Mouse (Mus musculus) cerebellum, adult (tissue): ENCODE results near the gene Slc44a3.

Source experiments
- ATAC-seq: cut with Nextera tagmentation; 2 replicates; pipeline ENCODE4 v1.9.2; 2017; ENCODE audit warnings: mild to moderate bottlenecking, moderate library complexity, mixed read lengths; ENCODE audit not compliant: insufficient number of reproducible peaks, low FRiP score, low TSS enrichment

Slc44a3 gene

DNA sequence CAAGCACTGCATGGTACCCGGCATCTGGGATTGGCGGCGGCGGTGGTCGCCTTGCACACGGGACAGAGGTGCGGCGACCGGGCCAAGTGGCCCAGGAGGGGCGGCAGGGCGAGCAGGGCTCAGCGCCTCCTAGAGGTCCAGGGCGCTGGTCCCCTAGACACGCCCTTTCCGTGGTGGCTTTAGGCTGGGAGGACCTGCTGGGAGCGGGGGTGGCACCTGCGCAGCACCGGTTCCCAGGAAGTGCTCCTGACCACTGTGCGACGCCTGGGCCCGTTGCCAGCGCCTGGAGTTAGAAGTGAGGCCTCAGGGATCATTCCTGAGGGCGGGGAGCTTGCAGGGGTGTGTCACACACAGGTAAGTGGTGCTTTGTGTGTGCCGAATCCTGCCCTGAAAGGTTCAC lies at the start of gene Slc44a3:
TSS of gene Slc44a3 (minus strand) at position 229 of the 400 bp plus-strand sequence.
- no peak for ATAC-seq

DNA sequence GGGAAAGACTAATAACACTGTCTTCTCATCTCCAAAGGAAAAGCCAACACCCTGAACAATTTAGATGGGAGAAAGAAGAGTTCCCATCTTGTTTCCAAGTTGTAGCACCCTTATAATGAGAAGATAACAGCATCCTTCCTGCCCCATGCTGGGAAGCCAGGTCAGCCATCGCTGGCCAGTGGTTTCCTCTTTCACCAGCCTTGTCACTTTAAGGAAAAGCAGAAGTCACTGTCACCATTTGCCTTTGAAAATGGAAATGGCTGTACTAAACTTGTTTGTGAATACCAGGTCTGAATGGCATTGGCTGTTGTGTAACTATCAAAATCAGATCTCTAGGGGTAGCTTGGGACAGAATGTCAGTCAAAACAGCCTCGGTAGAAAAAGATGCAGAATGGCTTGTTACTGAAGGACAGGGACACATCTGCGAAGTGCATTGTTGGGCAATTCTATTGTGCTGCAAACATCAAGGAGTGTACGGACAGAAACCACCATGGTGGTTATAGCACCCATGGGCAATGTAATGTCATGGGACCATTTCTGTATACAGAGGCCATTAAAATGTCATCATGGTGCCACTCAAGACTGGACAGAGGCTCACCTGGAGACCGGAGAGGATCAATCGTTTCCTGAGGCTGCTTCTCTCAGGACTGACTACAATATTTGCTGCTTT lies 47.8 kb upstream of the Slc44a3 start:
- ATAC-seq, result no peak

DNA sequence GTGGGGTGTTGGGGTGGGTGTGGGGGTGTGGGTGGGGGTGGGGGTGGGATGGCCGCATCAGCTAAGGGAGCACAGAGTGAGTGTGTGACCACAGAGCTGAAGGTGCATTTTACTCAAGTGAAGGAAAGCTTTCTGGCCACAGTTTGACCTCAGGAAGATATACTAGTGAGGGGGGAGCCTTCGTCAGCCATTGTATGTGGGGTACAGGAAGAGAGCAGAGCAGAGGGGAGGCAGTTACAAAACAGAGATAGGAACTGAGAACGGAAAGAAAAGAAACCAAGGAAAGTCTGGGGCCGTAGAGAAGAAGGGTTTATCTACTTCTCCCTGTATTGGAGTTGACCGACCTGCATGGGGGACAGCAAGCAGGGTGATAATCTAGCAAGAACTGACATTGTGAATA lies 47.2 kb upstream of the Slc44a3 start:
- no peak for ATAC-seq

DNA sequence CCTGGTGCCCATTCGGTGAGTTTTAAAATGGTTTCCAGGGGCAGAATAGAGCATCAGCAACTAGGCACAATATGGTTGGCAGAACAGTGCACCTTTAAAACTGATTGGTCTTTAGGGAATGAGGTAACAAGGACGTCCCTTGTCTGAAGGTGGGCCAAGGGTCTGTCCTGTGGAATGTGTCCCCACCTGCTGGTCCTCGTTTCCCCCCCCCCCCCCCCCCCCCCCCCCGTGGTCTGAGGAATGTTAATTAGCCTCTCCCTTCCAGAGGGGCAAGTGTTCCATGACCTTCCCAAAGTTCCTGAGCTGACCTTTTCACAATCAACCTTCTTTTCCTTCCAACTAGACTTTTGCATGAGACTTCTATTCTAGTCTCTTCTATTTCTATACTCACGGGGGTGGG lies 46.5 kb upstream of the Slc44a3 start:
- no peak for ATAC-seq

DNA sequence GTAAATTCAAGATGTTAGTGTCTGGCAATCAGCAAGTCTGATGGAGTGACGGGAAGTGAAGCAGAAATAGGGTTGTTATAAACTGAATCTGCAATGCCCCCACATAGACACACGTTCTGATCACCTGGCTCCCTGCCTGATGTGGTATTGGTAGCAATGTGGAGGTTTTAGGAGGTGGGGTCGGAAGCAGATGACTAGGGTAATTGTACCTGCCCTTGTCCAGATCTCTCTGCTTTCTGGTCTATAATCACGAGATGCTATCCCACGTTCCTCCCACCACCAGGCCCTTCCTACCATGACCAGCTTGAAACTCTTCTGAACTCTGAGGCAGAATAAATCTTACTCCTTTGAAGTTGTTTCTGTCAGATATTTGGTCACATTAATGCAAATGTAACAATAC lies 45.4 kb upstream of the Slc44a3 start:
- ATAC-seq, result no peak

DNA sequence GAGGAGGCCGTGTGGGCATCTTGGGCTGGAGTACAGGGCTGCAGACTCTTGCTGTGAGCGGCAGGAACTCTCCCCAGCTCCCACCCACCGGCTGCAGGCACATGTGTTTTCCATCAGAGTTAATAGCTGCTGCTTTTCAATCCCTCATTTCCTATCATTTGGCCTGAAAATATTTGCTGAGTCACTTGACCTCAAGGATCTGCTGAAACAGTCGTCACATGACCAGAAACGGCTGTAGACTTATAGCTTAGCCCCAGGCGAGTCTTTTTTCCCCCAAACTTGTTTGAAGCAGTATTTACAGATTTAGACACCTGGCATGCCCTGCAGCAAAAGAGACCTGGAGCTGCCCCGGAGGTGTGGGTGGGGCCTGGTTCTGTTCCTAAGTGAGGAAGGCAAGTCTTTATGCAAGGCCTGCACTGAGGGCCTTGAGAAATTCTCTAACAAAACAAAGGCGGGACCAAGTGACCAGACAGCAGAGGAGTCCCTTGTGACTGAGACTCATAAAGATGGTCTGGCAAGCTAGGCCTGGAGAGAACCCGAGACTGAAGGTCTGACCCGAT lies 44.9 kb upstream of the Slc44a3 start:
- ATAC-seq, result no peak

DNA sequence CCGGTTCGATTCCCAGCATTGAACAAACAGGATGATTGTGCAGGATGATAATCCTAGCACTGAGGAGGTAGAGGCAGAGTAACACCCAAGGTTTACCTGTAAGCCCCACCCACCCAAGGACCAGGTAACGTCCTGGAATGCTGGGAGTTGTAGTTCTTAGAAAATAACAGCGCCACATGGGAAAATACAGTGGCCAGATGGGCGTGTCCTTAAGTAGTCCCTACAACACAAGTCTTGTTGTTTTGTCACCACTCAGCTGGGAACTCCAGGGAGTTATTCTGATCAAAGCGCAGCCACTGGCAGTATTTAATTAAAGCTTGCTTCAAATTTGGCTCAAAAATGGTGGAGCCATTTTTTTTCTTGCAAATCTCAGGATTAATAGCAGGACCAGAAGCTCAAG lies 44.2 kb upstream of the Slc44a3 start:
- ATAC-seq, result no peak

DNA sequence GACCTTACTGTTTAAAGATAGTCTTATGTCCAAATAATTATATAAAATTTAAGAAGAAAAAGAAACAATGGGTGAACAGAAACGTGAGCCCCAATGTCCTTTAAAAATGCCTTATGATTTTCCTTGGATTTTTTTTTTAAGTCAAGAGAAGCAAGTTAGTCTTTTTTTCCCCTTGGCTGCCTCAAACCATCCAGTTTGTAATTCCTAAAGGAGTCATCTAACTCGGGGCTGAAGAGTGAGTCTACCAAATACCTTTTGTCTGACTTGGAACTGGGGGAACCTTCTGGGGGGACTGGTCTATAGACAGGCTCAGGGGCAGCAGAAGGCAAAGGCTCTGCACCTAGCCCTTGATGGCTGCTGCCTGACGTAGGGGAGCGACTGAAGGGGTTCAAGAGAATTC lies 42.2 kb upstream of the Slc44a3 start:
- ATAC-seq, result no peak

DNA sequence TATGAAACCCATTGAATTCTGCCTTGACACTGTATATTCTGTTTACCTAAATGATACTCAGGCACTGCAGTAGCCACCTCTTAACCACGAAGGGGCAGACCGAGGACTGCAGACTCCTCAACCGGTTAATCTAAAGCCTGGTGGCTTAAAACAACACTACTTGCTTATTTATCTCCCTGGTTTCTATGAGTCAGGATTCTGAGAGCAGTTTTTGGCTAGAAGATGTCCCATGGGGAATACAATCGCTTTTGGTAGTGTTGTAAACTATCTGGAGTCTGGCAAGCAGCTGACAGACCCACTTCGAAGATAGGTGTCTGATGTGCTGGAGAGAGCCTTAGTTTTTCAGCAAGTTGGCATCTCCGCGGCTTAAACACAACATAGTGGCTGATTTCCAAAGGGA lies 41.7 kb upstream of the Slc44a3 start:
- ATAC-seq, result no peak

DNA sequence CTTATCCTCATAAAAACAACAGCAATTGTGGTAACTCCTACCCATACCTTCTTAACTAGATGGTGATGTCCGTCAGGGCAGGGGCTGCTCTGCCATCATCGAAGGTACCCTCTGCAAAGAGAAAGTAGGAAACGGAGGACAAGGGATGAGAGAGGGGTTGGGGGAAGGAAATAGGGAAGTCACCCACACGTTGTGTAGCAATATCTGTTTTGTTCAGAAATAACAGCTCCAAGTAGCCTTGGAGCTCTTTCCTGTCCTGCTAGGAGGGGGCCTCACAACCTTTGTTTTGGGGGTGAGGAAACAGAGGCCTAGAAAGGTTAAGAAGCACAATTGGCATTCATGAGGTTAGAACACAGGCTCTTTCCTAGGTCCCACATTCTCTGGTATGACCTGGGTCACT lies 39.3 kb upstream of the Slc44a3 start:
- ATAC-seq, result no peak

DNA sequence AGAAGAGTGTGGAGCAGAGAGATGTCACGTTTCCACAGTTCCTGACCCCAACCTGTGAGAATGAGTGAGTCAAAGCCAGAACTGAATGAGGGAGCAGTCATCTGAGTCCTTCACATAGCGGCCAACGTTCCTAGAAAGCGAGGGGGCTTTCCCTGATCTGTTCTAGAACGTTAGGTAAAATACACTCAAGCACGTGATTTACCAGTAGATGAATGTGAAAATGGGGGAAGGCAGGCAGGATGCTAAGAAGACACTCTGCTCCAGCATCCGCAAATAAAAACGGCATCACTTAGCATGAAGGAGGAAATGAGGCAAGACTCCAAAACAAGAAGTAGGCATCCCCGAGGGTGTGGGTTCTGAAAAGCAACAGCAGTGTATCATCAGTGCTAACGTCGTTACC lies 38.4 kb upstream of the Slc44a3 start:
- no peak for ATAC-seq

DNA sequence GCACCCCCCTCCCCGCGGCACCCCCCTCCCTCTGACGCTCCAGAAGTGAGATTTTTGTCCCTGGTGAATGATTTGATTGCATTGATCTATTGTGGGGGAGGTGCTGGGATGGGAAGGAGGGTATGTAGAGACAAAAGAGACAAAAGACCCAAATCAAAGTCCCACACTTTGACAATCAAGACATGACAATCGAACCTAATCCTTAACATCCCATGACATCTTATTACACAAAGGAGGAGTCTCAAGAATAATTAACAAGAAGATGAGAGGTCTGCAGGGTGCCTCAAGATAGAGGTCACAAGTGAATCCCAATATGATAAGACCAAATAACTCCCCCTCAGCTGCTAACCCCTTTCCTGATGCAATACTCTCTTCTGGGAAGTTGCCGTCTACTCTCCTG lies 37.6 kb upstream of the Slc44a3 start:
- no peak for ATAC-seq

DNA sequence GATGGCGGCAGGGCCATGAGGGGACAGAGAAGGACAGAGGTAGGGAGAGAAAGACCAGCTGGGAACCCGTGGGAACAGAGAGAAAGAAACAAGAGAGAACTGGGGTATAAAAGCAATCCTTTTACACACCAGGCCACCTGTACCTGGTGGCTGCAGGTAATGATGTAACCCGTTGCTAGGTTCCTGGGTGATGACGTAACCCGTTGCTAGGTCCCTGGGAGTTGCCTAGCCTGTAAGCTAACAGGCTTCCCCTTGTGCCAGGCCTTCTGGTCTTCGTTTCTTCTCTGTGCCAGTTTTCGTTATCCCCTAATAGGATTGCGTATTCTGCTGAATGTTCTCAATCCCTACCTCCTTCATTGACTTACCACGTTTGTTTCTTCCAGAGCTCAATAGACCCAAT lies 36.8 kb upstream of the Slc44a3 start:
- ATAC-seq, result no peak

DNA sequence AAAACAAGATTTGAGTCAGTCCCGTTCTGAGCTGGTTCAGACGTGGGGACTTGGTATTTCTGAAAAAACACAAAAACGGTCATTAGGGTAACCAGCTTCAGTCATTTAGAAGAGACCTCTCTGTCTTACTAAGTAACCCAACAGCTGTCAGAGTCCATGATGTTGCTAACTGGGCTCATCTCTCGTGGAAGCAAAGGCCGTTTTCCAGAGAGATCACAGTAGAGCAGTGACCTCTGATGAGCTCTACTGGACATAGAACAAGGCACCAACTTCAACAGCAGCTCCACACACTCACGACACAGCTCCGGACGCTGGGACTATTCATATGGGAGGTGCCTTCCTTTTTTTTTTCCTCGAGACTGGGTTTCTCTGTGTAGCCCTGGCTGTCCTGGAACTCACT lies 35.7 kb upstream of the Slc44a3 start:
- no peak for ATAC-seq

DNA sequence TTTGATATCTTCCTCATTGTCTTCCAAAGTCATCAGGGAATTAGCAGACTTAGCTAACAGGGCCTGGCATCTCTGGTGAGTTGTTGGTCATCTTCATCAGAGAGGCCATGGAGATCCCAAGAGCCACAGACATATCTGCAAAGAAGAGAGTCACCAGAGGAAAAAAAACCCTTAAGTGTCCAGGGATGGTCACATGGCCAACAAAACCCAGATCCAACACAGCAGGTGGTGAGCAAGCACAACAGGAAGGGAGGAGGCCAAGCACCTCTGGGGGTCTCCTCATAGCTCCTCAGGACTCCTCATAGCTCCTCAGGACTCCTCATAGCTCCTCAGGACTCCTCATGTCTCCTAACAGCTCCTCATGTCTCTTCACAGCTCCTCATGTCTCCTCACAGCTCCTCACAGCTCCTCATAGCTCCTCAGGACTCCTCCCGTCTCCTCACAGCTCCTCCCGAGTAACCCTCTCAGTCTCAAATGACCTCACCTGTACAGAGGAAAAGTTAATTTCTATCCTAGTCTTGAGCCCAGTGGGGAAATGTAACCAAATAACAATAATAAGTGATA lies 35.2 kb upstream of the Slc44a3 start:
- no peak for ATAC-seq

DNA sequence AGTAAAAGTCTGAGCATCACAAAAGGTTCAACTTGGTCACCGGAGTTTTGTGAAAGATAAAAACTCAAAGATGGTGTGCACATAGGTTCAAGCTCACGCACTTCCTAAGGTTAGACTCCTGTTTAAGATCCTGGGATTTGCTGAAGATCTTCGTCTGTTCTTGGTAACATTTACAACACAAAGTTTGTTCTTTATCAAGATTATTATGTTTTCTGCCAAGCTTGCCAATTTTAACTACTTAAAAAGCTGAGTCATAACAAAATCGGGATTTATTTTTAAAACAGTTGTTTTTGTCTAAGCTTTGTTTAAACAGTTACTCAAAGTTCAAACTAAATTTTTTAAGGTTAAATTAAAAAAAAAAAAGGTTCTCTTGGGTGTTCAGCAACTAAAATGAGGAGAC lies 34.7 kb upstream of the Slc44a3 start:
- no peak for ATAC-seq

DNA sequence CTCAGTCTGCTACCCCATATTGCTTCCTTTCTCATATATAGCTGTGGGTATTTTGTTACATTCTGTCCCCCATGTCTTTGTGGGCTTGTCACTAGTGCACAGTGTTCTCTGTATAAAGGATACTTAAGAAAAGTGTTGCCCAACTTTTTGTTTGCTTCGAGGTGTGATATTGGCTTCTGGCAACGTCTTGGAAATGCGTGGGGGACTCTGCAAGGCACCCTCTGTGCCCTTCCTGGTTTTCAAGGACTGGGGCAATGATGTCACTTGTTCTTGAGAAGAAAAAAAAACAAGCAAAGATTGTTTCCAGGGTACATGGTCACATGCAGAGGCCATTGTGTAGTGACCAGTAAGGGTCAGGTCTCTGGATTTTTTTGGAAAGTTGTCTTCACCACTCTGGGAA lies 29.6 kb upstream of the Slc44a3 start:
- no peak for ATAC-seq

DNA sequence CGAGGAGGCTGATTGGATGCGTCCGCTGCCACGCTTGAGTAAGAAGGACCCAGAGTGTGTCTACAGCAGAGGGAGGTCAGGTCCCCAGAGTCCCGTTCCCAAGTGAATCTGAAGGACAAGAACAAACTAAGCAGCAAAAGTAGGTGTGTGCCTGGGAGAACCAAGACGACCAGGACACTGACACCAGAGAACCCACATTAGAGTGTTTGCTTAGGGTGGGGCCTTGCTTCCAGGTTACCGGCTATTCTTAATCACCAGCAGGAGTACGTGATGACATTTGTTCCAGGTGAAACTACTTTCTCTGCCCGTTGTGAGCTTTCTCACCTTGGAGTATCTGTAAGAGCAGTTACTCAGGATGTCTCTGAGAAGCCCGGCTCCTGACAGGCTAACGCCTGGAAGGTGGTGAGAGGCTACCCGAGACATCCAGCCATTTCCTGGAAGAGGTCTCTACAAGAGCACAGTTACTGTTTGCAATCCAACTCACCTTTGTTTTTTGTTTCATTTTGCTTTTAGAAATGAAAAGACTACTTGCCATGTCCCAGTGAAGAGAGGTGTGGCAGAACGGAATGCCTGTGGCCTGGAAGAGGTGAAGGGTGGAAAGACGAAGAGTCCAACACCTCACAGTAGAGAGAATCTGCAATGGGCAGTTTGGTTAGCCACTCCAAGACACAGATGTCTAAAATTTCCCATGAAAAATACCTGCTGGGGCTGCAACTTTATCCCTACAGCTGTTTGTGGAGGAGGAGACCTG lies 28.1 kb upstream of the Slc44a3 start:
- ATAC-seq, result no peak

DNA sequence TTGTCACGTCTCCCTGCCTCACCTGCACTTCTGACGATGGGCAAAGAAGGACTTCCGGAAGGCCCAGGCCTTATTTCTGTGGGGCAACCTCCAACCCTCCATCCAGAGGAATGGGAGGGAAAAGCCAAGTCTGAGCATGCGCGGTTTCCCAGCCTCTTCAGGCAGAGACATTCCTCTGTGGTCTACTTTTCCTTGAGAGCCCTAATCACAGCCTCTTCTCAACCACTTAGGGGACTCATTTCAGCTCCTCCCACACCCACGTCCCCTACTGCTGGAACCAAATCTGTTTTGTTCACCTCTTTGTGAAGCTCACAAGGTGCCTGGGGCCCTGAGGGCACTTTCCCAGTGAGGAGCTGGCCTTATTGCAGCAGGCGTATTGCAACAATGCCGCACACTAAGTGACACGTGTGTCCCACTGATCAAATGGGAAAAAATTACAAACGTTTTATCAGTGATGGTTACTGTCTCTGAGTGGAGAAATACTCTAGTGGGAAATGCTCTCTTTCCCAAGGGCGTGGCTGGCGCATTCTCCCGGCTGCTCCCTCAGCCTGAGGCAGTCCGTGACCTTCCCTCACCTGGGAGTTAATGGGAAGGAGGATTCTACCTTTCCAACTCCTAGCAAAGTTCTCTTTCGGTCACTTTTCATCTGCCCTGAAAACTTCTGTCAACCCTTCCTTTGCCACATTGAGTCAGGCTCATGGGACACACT lies 27.4 kb upstream of the Slc44a3 start:
- ATAC-seq, result no peak

DNA sequence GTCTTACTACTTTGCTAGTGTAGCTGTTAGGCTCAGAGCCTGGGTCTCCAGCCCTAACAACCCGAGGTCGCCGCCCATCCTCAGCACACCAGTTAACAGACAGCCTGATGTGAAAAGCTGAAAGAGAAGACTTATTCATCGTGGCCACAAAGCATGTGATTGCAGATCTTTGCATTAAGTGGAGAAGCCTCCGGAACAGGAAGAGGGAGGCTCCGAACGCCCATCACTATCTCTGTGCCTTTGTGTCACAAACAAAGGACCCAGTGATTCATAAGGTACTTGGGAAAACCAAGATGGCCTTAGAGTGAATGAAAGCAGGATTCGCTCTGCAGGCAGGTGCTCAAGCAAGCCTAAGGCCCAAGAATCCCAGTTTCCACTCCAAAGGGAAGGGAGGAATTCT lies 26.7 kb upstream of the Slc44a3 start:
- ATAC-seq, result no peak

DNA sequence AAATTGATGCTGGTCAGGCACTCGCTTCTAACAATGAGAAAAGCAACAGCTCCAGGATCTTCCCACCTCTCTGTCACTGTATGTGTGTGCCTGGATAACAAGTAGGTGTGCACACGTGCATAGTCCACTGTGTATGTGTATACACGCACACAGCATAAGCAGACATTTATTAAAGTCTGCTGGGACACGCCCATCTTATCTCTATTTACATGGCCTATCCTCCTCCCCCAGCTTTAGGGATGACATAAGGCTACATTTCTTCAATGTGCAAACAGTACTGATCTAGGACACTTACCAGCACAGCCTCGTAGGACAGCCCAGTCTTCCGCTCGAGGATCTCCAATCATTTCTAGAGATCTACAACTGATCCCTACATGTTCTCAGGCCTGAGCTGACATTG lies 24.1 kb upstream of the Slc44a3 start:
- no peak for ATAC-seq
